Mouse (Mus musculus) intestine, embryonic 14.5 days (tissue): ENCODE measurements around the gene Galc. TPM values are rescaled to one million over a fixed set of nuclear protein-coding genes. Genes with fewer than 3 reads are reported as not detected.

Experiments
- ATAC-seq: fragments of 200-750 bp; cut with Nextera tagmentation; replicated peaks from 2 replicates; pipeline ENCODE4 v1.8.0; 2017; ENCODE audit warnings: low read depth, moderate number of reproducible peaks, moderate TSS enrichment, moderate library complexity; ENCODE audit not compliant: low FRiP score, low TSS enrichment
- DNase-seq: peaks from one replicate; pipeline ENCODE4 v3.0.0-alpha.2; 2018; ENCODE audit warnings: low spot score
- H3K27ac ChIP-seq: fragments of 300-500 bp; sonication (generic); 2 replicates; pipeline ENCODE4 v1.5.1; 2014; ENCODE audit warnings: low read depth, mild to moderate bottlenecking, control low read depth
- H3K27me3 ChIP-seq: fragments of 300-500 bp; sonication (generic); replicated peaks from 2 replicates; pipeline ENCODE4 v1.6.1; 2014; ENCODE audit warnings: low read length, control low read depth; ENCODE audit not compliant: control insufficient read depth, insufficient read depth
- H3K36me3 ChIP-seq: fragments of 300-500 bp; sonication (generic); 2 replicates; pipeline ENCODE4 v1.6.1; 2014; ENCODE audit warnings: low read length, control low read depth; ENCODE audit not compliant: control insufficient read depth, insufficient read depth
- H3K4me1 ChIP-seq: fragments of 300-500 bp; sonication (generic); replicated peaks from 2 replicates; pipeline ENCODE4 v1.6.1; 2014; ENCODE audit warnings: low read length, control low read depth, mixed read lengths; ENCODE audit not compliant: control insufficient read depth, insufficient read depth
- H3K4me2 ChIP-seq: fragments of 300-500 bp; sonication (generic); 2 replicates; pipeline ENCODE4 v1.6.1; 2014; ENCODE audit warnings: low read length
- H3K4me3 ChIP-seq: fragments of 300-500 bp; sonication (generic); 2 replicates; pipeline ENCODE4 v1.5.1; 2014; ENCODE audit warnings: low read depth, low read length, control low read depth, mixed read lengths
- H3K9ac ChIP-seq: fragments of 300-500 bp; sonication (generic); 2 replicates; pipeline ENCODE4 v1.6.1; 2014; ENCODE audit warnings: mild to moderate bottlenecking, low read length
- H3K9me3 ChIP-seq: fragments of 300-500 bp; sonication (generic); 2 replicates; pipeline ENCODE4 v1.6.1; 2016; ENCODE audit warnings: low read length, control low read depth; ENCODE audit not compliant: control insufficient read depth
- WGBS: fragments of 180-500 bp; shearing (Covaris S2); extraction: QIAGEN DNeasy Blood & Tissue Kit; methylation state at CpG from one replicate; pipeline ENCODE4 v1.1.7; 2014; 5-methylcytosine and 5-hydroxymethylcytosine counted together
- polyA plus RNA-seq: library from polyadenylated mRNA; unstranded; fragments of >200 nt; fragmentation: Nextera tagmentation; extraction: Ambion mirVana; gene quantifications from 2 replicates; pipeline ENCODE4 v1.2.1, GENCODE M21; 2014

Galc gene
- polyA plus RNA-seq, 1 experiment from 2014 or later = 10.4 TPM

DNA sequence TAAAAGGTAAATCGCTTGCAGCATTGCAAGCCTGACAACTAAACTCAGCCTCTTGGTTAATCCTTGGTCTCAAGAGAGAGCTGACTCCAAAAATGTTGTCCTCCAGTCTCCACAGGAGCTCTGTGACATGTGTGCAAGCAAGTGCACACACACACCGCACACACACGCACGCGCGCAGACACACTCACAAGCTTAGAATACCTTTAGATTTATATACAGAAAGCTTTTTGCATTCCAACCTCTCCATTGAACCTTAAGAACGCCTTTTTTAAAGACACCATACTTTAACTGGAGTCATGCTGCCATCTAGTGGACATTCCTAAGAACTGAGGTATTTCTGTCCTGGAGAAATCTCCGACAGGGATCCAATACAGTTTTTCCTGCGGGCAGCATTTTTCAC is 77.5 kb downstream of the Galc start:
- Histone ChIP-seq H3K4me3 (no peak overlapping the region), H3K9ac (no peak overlapping the region), H3K4me1 (no peaks in the 10 kb centered on the region), H3K9me3 (no peaks in the 10 kb centered on the region), H3K27ac (no peak overlapping the region), H3K27me3 (0 out of 2 replicates have a peak, but pooled peaks cover 8% of the 10 kb centered on the region), H3K36me3 (no peaks in the 10 kb centered on the region), H3K4me2 (peak overlapping the region; percentile 28; the same call in 1 of the 2 replicates)
- 15% methylated on average over 9 of the region's 9 CpGs for WGBS
- DNase-seq (peak; percentile 75), ATAC-seq (no peak)

- no peak overlapping the region for H3K27ac ChIP-seq
- no peaks in the 10 kb centered on the region for H3K9me3 ChIP-seq
- no peak overlapping the region for H3K9ac ChIP-seq
- no peak for ATAC-seq
- H3K4me1 ChIP-seq = no peaks in the 10 kb centered on the region
- H3K27me3 ChIP-seq = 0 out of 2 replicates have a peak, but pooled peaks cover 8% of the 10 kb centered on the region
- H3K36me3 ChIP-seq = no peaks in the 10 kb centered on the region
- 88% methylated on average over 6 of the region's 6 CpGs for WGBS
- no peak overlapping the region for H3K4me3 ChIP-seq
- H3K4me2 ChIP-seq = no peak overlapping the region
- DNase-seq = no peak
Measured at GRCm38 (mm10) chr12:98180807-98181206, 78.5 kb downstream of the Galc start.

- Histone ChIP-seq H3K27ac (no peak overlapping the region), H3K9ac (no peak overlapping the region), H3K9me3 (no peaks in the 10 kb centered on the region), H3K36me3 (no peaks in the 10 kb centered on the region), H3K4me2 (no peak overlapping the region), H3K4me1 (no peaks in the 10 kb centered on the region), H3K4me3 (no peak overlapping the region), H3K27me3 (0 out of 2 replicates have a peak, but pooled peaks cover 8% of the 10 kb centered on the region)
- ATAC-seq (no peak), DNase-seq (no peak)
- WGBS = 92% methylated on average over 16 of the region's 16 CpGs
Measured at GRCm38 (mm10) chr12:98180235-98180800, 78.9 kb downstream of the Galc start.

DNA sequence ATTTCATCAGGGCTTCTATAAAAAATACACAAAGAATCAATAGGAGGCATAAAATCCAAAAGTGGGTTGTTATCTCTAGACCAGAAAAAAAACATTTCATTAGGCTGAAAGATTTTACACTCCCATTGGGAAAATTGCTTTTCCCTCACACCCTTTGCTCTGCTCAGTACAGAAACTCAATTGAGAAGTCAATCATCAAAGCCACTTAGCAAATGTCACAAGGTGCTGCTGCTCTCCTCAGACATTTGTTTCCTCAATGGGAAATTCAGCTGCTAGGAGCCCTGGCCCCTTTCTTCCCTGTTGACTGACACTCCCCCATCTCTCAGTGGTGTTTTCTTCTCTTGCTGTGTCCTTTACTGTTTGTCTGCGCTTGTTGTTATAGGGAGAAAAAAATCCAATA is 79.8 kb downstream of the Galc start:
- no peaks in the 10 kb centered on the region for H3K4me1 ChIP-seq
- H3K36me3 ChIP-seq = no peaks in the 10 kb centered on the region
- 0 out of 2 replicates have a peak, but pooled peaks cover 8% of the 10 kb centered on the region for H3K27me3 ChIP-seq
- H3K4me3 ChIP-seq = no peak overlapping the region
- DNase-seq (no peak), ATAC-seq (no peak)
- H3K4me2 ChIP-seq = no peak overlapping the region
- no peaks in the 10 kb centered on the region for H3K9me3 ChIP-seq
- no peak overlapping the region for H3K9ac ChIP-seq
- no peak overlapping the region for H3K27ac ChIP-seq
- whole genome bisulfite sequencing = 81% methylated on average over 1 of the region's 1 CpGs

- ATAC-seq (no peak), DNase-seq (no peak)
- Histone ChIP-seq H3K9me3 (no peaks in the 10 kb centered on the region), H3K4me2 (no peak overlapping the region), H3K36me3 (no peaks in the 10 kb centered on the region), H3K27me3 (no peaks in the 10 kb centered on the region), H3K4me1 (no peaks in the 10 kb centered on the region), H3K9ac (no peak overlapping the region), H3K4me3 (no peak overlapping the region), H3K27ac (no peak overlapping the region)
- WGBS = 92% methylated on average over 2 of the region's 2 CpGs
Measured at GRCm38 (mm10) chr12:98176632-98177031, 82.6 kb downstream of the Galc start.

GRCm38 (mm10) chr12:98161901-98162300 is 97.4 kb downstream of the Galc start:
- H3K4me2 ChIP-seq = no peak overlapping the region
- WGBS = 92% methylated on average over 3 of the region's 3 CpGs
- DNase-seq (no peak), ATAC-seq (no peak)
- no peak overlapping the region for H3K4me3 ChIP-seq
- no peaks in the 10 kb centered on the region for H3K9me3 ChIP-seq
- H3K9ac ChIP-seq = no peak overlapping the region
- no peak overlapping the region for H3K27ac ChIP-seq
- H3K4me1 ChIP-seq = no peaks in the 10 kb centered on the region
- no peaks in the 10 kb centered on the region for H3K36me3 ChIP-seq
- no peaks in the 10 kb centered on the region for H3K27me3 ChIP-seq

DNA sequence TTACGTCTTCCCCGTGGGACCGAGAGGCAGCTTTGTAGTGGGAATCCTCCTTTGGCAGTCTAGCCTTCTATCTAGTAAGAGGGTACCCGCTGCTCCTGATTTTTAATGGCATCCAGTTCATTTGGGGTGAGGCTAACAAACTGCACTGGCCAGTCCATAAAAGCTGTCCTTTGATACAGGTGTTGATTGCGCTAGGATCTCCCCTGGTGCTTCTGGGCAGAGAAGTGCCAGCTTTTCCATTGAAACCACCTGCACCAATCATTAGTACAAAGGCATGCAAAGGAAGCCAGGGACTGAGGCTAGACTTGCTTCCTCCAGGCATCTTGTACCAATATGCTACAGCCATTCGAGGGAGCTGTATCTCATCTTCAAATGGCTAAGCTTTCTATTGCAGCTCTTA is 98.4 kb downstream of the Galc start:
- H3K9ac ChIP-seq = no peak overlapping the region
- H3K27ac ChIP-seq = no peak overlapping the region
- 81% methylated on average over 6 of the region's 6 CpGs for WGBS
- H3K4me2 ChIP-seq = no peak overlapping the region
- H3K4me3 ChIP-seq = no peak overlapping the region
- no peaks in the 10 kb centered on the region for H3K27me3 ChIP-seq
- no peaks in the 10 kb centered on the region for H3K9me3 ChIP-seq
- ATAC-seq (no peak), DNase-seq (no peak)
- no peaks in the 10 kb centered on the region for H3K4me1 ChIP-seq
- H3K36me3 ChIP-seq = no peaks in the 10 kb centered on the region

Other genes starting within 250 kb of the Galc start
- 2.5 and 2.7 TPM in 2 replicates for gene Gpr65, start 9.2 kb upstream of the Galc start, polyA plus RNA-seq